Mouse (Mus musculus): ENCODE results near the gene Zfp831.

The Zfp831 gene

DNA sequence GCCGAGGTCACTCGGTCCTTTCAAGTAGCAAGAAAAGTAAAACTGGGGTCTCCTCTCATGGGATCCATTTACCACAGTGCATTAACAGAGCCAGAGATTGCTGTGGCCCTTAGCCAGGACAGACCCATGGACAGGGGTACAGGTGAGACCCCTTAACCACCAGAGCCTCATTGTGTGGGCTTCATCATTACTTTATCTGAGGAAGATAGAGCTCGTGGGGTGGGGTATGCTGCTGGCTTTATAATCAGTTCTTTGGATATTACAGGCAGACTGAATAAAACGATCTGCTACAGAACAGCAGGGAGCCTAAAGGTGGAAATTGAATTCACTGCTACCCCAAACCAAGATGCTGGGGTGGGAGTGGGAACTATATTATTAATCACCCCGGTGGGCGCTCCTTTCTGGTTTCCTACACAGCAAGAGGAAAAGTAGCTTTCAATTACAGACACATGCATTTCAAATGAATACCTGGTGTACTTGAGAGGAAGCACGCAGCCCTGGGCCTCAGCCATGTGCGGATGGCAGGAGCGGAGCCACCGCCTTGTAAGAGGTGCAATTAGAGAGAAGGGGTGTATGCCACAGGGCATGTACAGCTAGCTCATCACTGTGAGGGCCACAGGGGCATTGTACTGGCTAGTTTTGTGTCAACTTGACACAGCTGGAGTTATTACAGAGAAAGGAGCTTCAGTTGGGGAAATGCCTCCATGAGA, 83.9 kb downstream of the Zfp831 start:
- no peak for DNase-seq (ENCODE audit: extremely low spot score, low read depth, low spot score)

DNA sequence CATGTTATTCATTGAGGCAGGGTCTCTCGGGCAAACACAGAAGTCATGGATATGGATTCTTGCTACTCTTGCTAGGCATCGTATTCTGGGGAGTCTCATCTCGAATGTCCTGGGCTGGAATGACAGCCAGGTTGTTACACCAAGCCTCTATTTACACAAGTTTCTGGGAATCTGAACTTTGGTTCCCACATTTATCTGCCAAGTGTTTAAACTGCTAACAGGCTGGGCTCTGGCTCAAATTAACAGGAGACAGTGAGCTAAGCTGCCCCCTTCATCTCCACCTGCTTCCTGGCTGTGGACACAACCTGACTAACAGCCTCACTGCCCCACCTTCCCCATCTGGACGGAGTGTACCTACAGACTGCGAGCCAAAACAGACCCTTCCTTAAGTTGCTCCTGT, 88.6 kb downstream of the Zfp831 start:
- DNase-seq (ENCODE audit: extremely low spot score, low read depth, low spot score), result no peak

DNA sequence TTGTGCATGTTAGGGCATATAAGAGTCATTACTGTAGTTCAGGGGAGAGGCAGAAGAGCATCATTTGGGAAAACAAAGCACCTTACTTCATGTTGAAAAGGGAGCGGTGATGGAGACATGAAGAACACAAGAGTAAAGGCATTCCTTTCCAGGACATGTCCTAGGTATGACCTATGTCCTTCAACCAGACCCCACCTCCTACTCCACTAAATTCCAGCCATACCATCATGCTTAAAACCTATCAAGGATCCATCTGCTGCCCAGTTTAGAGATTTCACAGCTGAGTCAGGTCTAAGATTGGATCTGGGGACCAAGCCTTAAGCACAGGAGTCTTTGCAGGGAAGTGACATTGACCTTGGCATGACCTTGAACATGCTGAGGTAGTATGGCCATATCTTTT, 91.9 kb downstream of the Zfp831 start:
- no peak for DNase-seq (ENCODE audit: extremely low spot score, low read depth, low spot score)

DNA sequence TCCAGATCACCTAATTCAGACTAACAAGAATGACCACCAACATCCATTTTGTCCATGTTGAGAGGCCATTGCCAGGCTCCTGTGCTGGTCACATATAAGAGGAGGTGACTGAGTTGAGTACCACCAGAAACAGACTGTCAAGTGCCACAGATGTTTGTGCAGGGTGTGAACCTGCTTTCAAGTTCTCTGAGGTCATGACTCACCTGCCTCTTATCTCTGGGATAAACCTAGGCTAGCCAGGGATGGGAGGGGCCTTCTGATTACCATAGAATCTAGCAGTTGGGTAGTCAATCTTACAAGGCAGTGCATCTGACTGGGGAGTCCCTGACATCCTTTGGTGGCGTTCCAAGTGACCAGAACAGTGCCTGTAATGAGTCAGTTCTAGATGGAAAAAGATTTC, 103.8 kb downstream of the Zfp831 start:
- DNase-seq (ENCODE audit: extremely low spot score, low read depth, low spot score), result no peak

DNA sequence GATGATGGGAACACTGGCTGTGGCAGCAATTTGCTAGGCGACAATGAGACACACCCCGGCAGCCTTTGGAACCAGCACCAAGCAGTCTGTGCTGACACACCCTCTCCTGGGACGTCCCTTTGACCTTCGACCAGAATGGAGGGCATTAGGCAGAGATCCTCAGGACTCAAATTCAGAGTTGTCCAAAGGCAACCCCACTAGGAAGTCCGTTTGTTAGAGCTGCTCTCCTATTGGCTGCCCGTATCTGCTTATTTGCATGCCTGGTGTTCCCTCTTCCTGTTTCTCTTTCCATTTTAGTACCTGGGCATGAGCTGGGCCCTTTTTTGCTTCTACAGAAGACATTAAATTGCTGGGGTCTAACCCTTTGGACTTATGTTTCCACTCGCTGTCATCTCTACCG, 105.0 kb downstream of the Zfp831 start:
- no peak for DNase-seq (ENCODE audit: extremely low spot score, low read depth, low spot score)

DNA sequence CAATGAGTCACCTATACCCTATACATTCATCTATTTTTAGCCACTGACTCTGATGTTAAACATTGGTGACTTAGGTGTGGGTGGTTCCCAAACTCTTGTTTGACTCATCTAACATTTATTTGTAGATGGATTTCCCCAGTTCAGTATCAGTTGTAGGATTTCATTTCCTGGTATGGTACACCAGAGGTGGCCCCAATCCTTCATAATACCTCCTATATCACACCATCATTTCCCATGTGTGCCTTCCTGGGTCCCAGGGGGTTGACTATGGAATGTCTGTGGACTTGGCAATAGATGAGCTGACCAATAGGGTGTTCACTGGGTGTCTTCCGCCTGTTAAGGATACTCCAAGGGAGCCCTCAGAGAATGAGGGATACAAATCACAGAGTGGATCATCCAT, 109.9 kb downstream of the Zfp831 start:
- no peak for DNase-seq (ENCODE audit: extremely low spot score, low read depth, low spot score)

DNA sequence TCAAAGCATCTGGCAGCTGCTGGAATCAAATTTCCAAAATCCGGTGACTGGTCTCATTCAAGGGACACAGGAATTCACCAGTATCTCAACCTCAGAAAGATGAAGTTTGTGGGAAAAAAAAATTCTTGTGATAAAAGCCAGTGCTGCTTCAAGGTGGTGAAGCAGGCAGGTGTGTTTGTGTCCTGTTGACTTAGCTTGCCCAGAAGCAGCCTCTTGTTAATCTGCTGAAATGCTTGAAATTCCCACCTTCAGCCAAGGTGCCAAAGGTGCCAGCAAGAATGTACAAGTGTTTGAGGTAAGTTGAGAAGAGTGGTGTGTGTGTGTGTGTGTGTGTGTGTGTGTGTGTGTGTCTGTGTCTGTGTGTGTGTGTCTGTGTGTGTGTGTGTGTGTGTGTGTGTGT, 110.9 kb downstream of the Zfp831 start:
- DNase-seq (ENCODE audit: extremely low spot score, low read depth, low spot score), result no peak

DNA sequence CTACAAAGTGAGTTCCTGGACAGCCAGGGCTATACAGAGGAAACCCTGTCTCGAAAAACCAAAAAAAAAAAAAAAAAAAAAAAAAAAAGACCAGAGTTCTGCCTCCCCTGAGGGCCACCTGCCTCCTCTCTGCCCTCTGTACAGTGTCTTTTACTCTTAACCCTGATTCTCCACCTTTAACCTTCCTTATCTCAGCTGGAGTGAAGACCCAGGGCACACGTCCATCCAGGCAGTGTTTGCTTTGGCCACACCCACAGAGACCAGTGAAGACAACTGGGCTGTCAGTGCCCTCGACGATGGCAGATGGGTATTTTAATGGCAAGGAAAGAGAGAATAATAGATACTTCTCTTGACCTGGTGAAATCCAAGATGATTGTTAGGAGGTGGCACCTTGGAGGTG, 115.9 kb downstream of the Zfp831 start:
- no peak for DNase-seq (ENCODE audit: extremely low spot score, low read depth, low spot score)

All from hindlimb bud, embryonic 11.5 days (tissue).